Mouse (Mus musculus) lung, postnatal 0 days (tissue): ENCODE results near the gene 1700029H14Rik. TPM values are rescaled to one million over a fixed set of nuclear protein-coding genes. Genes with fewer than 3 reads are reported as not detected.

ENCODE experiments used
- ATAC-seq: fragments of 200-750 bp; cut with Nextera tagmentation; 2 replicates; pipeline ENCODE4 v1.8.0; 2017; ENCODE audit warnings: moderate library complexity
- DNase-seq: peaks from one replicate; pipeline ENCODE4 v3.0.0-alpha.2; 2016; ENCODE audit warnings: low spot score
- H3K27ac ChIP-seq: fragments of 300-500 bp; sonication (generic); 2 replicates; pipeline ENCODE4 v1.5.1; 2014; ENCODE audit warnings: antibody characterized with exemption, mild to moderate bottlenecking, low read length, mixed read lengths
- H3K27me3 ChIP-seq: fragments of 300-500 bp; sonication (generic); replicated peaks from 2 replicates; pipeline ENCODE4 v1.6.1; 2014; ENCODE audit warnings: low read length, mixed read lengths; ENCODE audit not compliant: insufficient read depth
- H3K36me3 ChIP-seq: fragments of 300-500 bp; sonication (generic); 2 replicates; pipeline ENCODE4 v1.6.1; 2014; ENCODE audit warnings: low read length, mixed read lengths; ENCODE audit not compliant: insufficient read depth
- H3K4me1 ChIP-seq: fragments of 300-500 bp; sonication (generic); 2 replicates; pipeline ENCODE4 v1.6.1; 2014; ENCODE audit warnings: antibody characterized with exemption, low read depth, low read length, mixed read lengths; ENCODE audit not compliant: insufficient read depth
- H3K4me2 ChIP-seq: fragments of 300-500 bp; sonication (generic); replicated peaks from 2 replicates; pipeline ENCODE4 v1.6.1; 2014; ENCODE audit warnings: low read depth, mild to moderate bottlenecking, low read length, moderate library complexity, mixed read lengths
- H3K4me3 ChIP-seq: fragments of 300-500 bp; sonication (generic); 2 replicates; pipeline ENCODE4 v1.5.1; 2014; ENCODE audit warnings: low read depth, low read length
- H3K9ac ChIP-seq: fragments of 300-500 bp; sonication (generic); replicated peaks from 2 replicates; pipeline ENCODE4 v1.6.1; 2014; ENCODE audit warnings: low read depth, mild to moderate bottlenecking
- H3K9me3 ChIP-seq: fragments of 300-500 bp; sonication (generic); 2 replicates; pipeline ENCODE4 v1.6.1; 2016; ENCODE audit warnings: low read length, mixed read lengths
- CTCF ChIP-seq: IDR thresholded peaks from 2 replicates; pipeline ENCODE4 v1.5.1; 2016; ENCODE audit warnings: antibody characterized with exemption, mild to moderate bottlenecking
- EP300 ChIP-seq: IDR thresholded peaks from 2 replicates; pipeline ENCODE4 v1.6.1; 2016; ENCODE audit warnings: antibody characterized with exemption, mild to moderate bottlenecking, control low read depth
- WGBS: fragments of 180-500 bp; shearing (Covaris S2); extraction: QIAGEN DNeasy Blood & Tissue Kit; methylation state at CpG from one replicate; pipeline ENCODE4 v1.1.7; 2014; 5-methylcytosine and 5-hydroxymethylcytosine counted together
- polyA plus RNA-seq: library from polyadenylated mRNA; unstranded; fragments of >200 nt; fragmentation: Nextera tagmentation; extraction: Ambion mirVana; gene quantifications from 2 replicates; pipeline ENCODE4 v1.2.1, GENCODE M21; 2015

Gene 1700029H14Rik
- polyA plus RNA-seq, 1 experiment from 2014 or later: not detected

DNA sequence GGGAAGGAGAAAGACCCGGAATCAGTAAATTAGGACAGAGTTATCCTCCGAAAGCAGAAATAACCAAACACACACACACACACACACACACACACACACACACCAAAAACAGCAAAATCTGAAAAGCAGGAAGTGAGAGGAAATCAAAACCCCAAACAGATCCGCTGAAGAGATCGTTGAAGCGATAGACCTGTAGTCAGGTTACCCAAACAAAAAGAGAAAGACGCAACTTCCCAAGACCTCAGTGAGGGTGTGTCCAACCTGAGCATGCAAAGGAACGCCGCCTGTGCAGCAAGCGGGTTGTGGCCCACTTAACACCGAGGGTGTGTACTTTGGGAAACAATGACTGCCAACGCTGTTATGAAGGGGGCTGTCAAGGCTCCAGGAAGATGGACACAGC lies 38.9 kb upstream of the 1700029H14Rik start:
- peak overlapping the region; percentile 59; the same call in 1 of the 2 replicates for H3K27ac ChIP-seq
- TF ChIP-seq EP300 (peak; percentile 40; the same call in 1 of the 2 replicates), CTCF (no peak)
- no peak overlapping the region for H3K9ac ChIP-seq
- H3K9me3 ChIP-seq: no peaks in the 10 kb centered on the region
- peak; percentile 56 for DNase-seq
- H3K4me2 ChIP-seq: 0 out of 2 replicates have a peak overlapping the region, but pooled peaks have one; percentile 19
- peaks cover 8% of the 10 kb centered on the region; the same call in 1 of the 2 replicates for H3K4me1 ChIP-seq
- 42% methylated on average over 11 of the region's 11 CpGs for WGBS
- peak; percentile 52 for ATAC-seq
- H3K27me3 ChIP-seq: no peaks in the 10 kb centered on the region
- H3K4me3 ChIP-seq: no peak overlapping the region
- no peaks in the 10 kb centered on the region; the same call in 1 of the 2 replicates for H3K36me3 ChIP-seq

GRCm38 (mm10) chr8:13600716-13601115 lies 38.5 kb upstream of the 1700029H14Rik start:
- no peak overlapping the region for H3K9ac ChIP-seq
- H3K4me1 ChIP-seq: peaks cover 8% of the 10 kb centered on the region; the same call in 1 of the 2 replicates
- peak overlapping the region; percentile 19 for H3K4me2 ChIP-seq
- H3K27me3 ChIP-seq: no peaks in the 10 kb centered on the region
- H3K4me3 ChIP-seq: no peak overlapping the region
- no peak for ATAC-seq
- no peaks in the 10 kb centered on the region; the same call in 1 of the 2 replicates for H3K36me3 ChIP-seq
- H3K27ac ChIP-seq: peak overlapping the region; percentile 59
- DNase-seq: no peak
- no peaks in the 10 kb centered on the region for H3K9me3 ChIP-seq
- WGBS: 63% methylated on average over 10 of the region's 10 CpGs
- TF ChIP-seq CTCF (no peak), EP300 (no peak)

- Histone ChIP-seq H3K4me3 (no peak overlapping the region), H3K9me3 (no peaks in the 10 kb centered on the region), H3K9ac (no peak overlapping the region), H3K4me1 (peaks cover 8% of the 10 kb centered on the region; the same call in 1 of the 2 replicates), H3K27ac (peak overlapping the region; percentile 59), H3K27me3 (no peaks in the 10 kb centered on the region), H3K4me2 (peak overlapping the region; percentile 19), H3K36me3 (no peaks in the 10 kb centered on the region; the same call in 1 of the 2 replicates)
- TF ChIP-seq EP300 (peak; percentile 38; the same call in 1 of the 2 replicates), CTCF (0 out of 2 replicates have a peak, but pooled peaks have one; percentile 1)
- WGBS: 43% methylated on average over 7 of the region's 7 CpGs
- ATAC-seq: peak; percentile 82
- DNase-seq: peak; percentile 52
These were observed 37.9 kb upstream of the 1700029H14Rik start for GRCm38 (mm10) chr8:13600204-13600603.

DNA sequence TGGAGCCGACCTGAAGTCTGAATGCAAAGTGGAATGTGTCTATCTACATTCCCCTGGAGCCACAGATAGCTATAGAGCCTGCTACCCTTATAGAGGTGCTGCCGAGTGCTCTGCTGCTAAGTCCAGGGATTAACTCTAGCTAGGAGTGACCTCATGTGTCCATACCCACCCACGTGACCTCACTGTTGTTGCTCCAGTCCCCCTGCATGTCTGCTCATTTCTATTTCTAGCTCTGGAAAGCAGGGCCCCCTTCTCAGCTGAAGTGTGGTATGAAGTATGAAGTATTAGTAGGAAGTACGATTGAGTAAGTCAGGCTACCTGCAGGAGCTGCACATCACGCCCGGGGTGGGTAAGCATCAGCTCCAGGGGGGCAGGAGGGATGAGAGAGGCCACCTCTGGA lies 35.5 kb upstream of the 1700029H14Rik start:
- Histone ChIP-seq H3K9me3 (no peaks in the 10 kb centered on the region), H3K27me3 (no peaks in the 10 kb centered on the region), H3K4me3 (no peak overlapping the region), H3K27ac (no peak overlapping the region), H3K4me2 (no peak overlapping the region), H3K4me1 (peaks cover 8% of the 10 kb centered on the region; the same call in 1 of the 2 replicates), H3K36me3 (no peaks in the 10 kb centered on the region; the same call in 1 of the 2 replicates), H3K9ac (no peak overlapping the region)
- no peak for TF ChIP-seq CTCF
- WGBS: 84% methylated on average over 6 of the region's 6 CpGs
- DNase-seq (no peak), ATAC-seq (no peak)

DNA sequence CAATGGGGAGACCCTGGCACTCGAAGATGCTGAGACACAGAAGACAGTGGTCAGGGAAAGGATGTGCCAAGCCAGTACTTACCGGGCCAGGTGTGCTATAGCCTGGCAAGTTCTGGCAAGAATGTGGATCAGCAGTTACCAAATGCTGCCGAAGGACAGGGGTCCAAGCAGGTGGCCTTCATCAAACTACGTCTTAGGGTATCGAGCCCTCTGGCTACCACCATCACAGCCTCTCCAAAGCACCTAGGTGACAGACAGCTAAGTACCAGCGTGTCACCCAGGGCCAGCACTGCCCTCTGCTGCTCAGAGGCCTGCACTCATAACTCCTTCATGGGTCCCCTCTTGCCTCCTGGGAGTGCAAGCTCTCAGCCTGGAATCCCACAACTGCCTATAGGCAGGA lies 33.6 kb upstream of the 1700029H14Rik start:
- H3K27ac ChIP-seq: no peak overlapping the region
- no peak for ATAC-seq
- H3K27me3 ChIP-seq: no peaks in the 10 kb centered on the region
- H3K9ac ChIP-seq: no peak overlapping the region
- WGBS: 91% methylated on average over 6 of the region's 6 CpGs
- TF ChIP-seq EP300 (no peak), CTCF (peak; percentile 39; the same call in 1 of the 2 replicates)
- H3K4me2 ChIP-seq: no peak overlapping the region
- no peak overlapping the region for H3K4me3 ChIP-seq
- no peaks in the 10 kb centered on the region for H3K9me3 ChIP-seq
- H3K36me3 ChIP-seq: no peaks in the 10 kb centered on the region; the same call in 1 of the 2 replicates
- peaks cover 8% of the 10 kb centered on the region; the same call in 1 of the 2 replicates for H3K4me1 ChIP-seq
- DNase-seq: no peak

DNA sequence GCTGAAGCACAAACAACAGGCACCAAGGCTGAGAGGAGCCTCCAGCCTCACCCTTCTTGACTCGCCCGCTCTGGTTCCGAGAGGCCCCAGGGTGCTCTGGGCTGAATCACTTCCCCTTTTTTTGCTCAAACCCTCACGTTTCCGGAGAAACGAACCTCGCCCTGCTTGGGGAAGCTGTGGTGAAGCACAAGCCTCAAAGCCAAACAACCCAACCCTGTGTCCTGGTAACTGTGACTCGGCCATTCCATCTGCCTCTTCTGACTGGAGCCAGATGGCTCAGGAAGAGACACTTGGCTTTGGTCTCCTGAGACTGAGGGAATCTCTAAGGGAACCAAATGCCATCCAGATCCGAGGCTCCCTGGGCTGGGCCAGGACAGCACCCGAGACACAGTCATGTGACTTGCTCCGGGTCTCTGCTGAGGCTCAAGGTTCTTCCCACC lies 32.6 kb upstream of the 1700029H14Rik start:
- H3K4me3 ChIP-seq: no peak overlapping the region
- no peaks in the 10 kb centered on the region for H3K27me3 ChIP-seq
- H3K36me3 ChIP-seq: no peaks in the 10 kb centered on the region; the same call in 1 of the 2 replicates
- no peaks in the 10 kb centered on the region for H3K4me1 ChIP-seq
- no peaks in the 10 kb centered on the region for H3K9me3 ChIP-seq
- ATAC-seq (peak; percentile 66), DNase-seq (peak; percentile 53)
- H3K4me2 ChIP-seq: no peak overlapping the region
- H3K27ac ChIP-seq: no peak overlapping the region; the same call in 1 of the 2 replicates
- no peak overlapping the region for H3K9ac ChIP-seq
- TF ChIP-seq EP300 (no peak), CTCF (no peak)
- WGBS: 60% methylated on average over 11 of the region's 11 CpGs
